Mouse (Mus musculus) cerebellum, postnatal 10 days (tissue): Measurements from ENCODE around the gene Gm20388.

Source experiments
- DNase-seq, 2 experiments: peaks; one replicate each; pipeline ENCODE4 v3.0.0; 2021; ENCODE audit warnings: mixed read lengths in 2 of 2

Gm20388 gene

GRCm38 (mm10) chr8:120881634-120882033, 971.0 kb downstream of the Gm20388 start:
- DNase-seq: no peak

DNA sequence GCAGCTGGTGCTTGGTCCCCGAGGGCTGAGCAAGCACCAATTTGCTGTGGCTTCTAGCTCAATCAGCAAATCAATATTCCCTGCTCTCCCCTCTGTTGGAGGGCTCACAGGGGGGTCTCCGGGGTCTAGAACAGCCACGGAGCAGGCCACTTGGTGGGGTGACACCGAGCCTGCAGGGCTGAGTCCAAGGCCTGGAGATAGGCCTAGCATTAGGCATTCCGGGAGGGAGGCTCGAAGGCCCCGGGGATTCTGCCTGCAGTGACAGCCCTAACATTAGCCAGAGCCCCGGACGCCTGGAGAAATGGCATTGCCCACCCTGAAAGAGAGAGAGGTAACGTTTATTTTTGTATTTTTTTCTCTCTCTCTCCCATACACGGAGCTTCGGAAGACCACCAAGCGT, 972.0 kb downstream of the Gm20388 start:
- no peak for DNase-seq

- no peak for DNase-seq
Measured at GRCm38 (mm10) chr8:120883369-120883768, 972.7 kb downstream of the Gm20388 start.

GRCm38 (mm10) chr8:120883853-120884252, 973.2 kb downstream of the Gm20388 start:
- DNase-seq: no peak

GRCm38 (mm10) chr8:120884881-120885280, 974.2 kb downstream of the Gm20388 start:
- DNase-seq: no peak

GRCm38 (mm10) chr8:120887254-120887653, 976.6 kb downstream of the Gm20388 start:
- no peak for DNase-seq

DNA sequence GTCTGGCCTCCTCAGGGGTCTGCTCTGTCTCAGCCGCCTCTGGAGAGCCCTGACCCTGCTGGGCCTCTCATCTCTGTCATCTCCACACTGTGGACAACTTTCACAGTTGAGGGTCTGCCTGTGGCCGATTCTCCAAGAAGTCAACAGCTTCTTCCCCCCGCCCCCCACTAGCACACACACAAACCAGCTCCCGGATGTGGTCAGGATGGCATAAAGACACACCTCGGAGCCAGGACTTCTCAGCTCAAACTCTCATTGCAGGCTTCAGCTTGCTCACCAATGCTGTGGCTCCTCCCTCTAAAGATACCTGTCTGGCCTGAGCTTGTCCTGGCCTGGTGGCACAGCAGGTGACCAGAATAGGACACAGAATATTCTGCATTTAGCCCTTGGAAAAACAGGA, 977.4 kb downstream of the Gm20388 start:
- DNase-seq: no peak

DNA sequence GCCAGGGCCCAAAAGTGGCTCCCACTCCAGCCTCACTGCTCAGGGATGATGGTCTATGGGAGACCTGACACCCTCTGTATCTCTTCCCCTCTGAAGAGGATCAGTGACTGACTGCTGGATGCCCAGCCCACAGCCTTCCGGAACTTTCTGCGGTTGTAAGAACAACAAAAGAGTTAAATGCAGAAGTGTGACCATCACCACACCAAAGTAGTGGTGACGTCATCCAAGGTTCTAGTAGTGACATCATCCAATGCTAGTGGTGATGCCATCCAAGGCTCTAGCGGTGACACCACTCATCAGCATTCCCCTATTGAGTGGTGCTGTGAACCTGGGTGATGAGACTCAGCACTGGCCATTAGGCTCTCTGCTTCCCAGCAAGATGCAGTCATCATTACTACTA, 978.5 kb downstream of the Gm20388 start:
- no peak for DNase-seq

GRCm38 (mm10) chr8:120890068-120890467, 979.4 kb downstream of the Gm20388 start:
- no peak for DNase-seq

DNA sequence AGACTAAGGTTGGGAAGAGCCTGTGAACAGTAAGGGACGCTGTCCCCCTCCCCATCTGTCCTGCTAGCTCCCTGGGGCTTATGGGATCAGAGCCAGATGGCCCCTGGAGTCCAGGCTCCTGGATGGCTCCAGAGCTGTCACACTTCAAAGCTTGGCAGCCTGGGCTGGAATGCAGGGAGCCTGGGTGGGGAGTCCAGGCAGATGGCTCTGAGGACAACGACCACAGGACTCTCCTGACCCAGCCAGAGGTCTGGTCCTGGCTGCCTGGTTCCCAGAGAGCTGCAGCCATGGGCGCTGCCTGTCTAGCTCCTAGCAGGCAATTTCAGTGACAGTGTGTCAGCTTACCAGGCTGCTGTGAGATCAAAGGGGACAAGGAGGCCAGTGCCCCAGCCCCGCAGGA, 984.4 kb downstream of the Gm20388 start:
- peak in 1 of 2 experiments; percentile 36 for DNase-seq

DNA sequence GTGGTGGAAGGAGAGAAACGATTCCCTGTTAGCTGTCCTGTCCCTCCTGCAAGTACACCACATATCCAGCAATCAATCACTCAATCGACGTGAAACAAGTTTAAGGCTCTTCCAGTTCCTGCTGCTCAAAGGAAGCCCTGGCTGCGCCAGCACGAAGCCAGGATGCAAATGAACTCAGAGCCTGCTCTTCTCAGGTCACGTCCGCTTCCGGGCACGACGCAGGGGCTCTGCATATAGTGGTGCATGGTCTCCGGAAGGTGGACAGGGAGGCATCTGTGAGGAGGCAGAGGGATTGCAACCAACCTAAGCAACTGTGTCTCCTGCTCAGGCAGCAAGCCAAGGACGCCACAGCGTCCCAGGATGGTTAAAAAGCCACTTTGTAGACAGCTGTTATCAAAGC, 985.0 kb downstream of the Gm20388 start:
- DNase-seq: no peak

- DNase-seq: no peak
Measured at GRCm38 (mm10) chr8:120896203-120896602, 985.6 kb downstream of the Gm20388 start.

DNA sequence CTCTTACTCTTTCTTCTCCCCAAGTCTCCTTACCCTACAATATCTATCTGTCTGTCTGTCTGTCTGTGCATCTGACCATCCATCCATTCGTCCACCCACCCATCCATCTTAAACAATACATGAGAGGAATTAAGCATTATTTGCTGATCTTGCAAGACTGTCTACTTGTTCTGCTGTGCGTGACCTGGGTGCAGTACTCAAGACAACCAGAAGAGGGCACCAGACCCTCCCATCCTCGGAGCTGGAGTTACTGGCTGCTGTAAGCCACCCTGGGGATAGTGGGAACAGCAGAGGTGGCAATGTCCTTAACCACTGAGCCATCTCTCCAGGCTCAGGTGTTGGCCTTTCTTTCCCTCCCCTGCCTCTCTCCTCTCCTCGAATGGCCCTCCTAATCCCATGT, 987.4 kb downstream of the Gm20388 start:
- peak; percentile 72 to 76 for DNase-seq

DNA sequence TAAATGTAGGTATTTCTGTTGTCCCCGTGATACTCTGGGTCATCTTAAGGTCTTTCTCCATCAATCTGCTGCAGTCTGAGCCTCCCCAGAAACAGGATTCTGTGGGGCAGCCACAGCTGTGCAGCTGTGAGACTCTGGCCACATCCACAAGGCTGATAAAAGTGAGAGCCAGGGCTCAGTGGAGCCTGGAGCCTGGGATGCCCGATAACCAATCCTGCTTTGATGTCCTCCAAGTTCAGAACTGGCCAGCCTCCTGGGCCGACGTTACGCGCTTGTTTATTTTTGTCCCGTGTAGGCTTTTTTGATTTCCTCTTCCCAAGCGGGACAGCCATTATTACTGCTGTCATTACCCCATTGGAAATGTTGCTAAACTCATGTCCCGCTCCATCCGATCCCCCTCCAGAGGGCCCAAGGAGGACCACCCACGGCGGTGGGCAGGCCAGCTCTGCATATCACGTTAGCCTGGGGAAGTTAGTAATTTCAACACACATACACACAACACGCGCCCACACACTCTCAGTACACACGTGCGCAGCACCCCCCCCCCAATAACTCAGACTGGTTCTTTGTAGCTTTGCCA, 988.3 kb downstream of the Gm20388 start:
- no peak for DNase-seq

GRCm38 (mm10) chr8:120902346-120902745, 991.7 kb downstream of the Gm20388 start:
- DNase-seq: no peak

GRCm38 (mm10) chr8:120907671-120908070, 997.0 kb downstream of the Gm20388 start:
- DNase-seq: no peak

GRCm38 (mm10) chr8:120910936-120911335, 1000.3 kb downstream of the Gm20388 start:
- no peak for DNase-seq

GRCm38 (mm10) chr8:120912463-120912862, 1001.8 kb downstream of the Gm20388 start:
- DNase-seq: no peak

DNA sequence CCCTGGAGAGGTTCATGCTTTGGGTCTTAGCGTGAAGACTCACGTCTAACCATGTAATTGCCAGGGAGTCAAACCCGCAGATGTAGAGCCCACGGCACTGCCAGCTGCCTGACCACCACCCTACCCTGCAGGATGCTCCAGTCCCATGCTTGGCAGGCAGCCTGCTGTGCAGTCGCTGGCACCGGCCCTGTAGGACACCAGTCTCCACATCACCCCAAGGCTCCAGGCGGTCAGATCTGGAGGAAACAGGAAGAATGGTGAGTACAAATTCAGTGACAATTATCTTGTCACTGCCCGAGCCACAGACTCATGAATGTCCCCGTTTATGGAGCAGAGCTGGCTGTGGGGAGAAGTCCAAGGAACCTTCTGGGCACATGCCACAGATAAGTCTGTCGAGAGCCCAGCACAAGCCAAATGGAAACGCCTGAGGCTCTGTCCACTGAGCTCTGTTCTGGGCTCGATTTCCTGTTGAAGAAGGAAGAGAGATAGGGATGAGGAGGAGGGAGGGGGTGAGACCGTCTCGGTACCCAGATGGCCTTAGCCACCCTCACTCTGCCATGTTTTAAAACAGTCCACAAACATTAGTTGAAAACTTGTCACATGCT, 1006.3 kb downstream of the Gm20388 start:
- DNase-seq: peak; percentile 62 to 69

DNA sequence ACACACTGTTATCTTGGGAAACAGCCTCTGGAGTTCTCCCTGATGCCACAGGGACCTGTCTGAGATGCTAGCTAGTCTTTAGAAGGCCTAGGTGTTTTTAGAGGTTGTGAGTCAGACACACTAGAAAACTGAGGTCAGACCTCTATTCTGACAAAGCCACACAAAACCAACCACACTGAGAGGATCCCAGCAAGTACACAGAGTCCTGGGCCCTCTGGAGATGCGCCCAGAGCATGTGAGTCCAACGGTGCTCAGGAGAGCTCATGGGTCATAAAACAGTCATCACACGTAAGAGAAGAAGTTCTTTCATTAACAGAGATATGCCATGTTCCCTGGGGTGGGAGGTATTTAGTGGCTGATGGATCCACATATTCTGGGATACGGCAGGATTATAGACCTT, 1009.9 kb downstream of the Gm20388 start:
- no peak for DNase-seq

- no peak for DNase-seq
Measured at GRCm38 (mm10) chr8:120926201-120926600, 1015.6 kb downstream of the Gm20388 start.

DNA sequence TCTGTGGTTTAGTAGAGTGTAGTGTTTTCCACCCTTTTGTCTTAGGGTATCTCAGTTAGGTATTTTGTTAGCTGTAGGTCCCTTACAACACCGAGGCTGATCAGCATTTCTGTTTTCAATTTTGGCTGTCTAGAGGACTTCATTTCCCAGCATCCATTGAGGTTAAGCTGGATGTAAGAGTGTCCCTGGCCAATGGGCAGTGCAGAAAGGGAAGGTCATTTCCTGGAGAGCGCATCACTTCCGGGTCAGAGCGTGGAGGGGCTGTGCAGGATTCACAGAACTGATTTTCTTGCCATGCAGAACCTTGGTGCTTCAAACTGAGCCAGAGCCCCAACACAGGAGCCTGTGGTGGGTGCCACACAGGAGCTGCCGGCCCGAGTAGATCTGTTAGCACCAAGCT, 1017.4 kb downstream of the Gm20388 start:
- no peak for DNase-seq

DNA sequence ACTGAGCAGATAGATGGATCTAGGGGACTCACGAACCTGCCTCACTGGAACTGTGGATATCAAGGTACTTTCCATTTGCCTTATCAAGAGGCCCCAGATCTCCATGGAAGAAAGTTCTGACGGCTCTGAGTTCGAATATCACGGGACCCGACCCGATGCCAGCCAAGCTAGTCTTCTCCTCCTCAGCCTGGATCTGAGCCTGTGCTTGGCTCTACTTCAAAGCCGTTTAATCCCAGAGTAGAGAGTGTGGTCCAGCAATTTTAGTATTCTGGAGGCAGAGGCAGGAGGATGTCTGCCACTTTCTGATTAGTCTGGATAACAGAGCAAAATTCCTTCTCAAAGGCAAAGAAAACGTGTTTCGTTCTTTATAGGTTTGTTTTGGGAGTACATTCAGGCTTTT, 1024.0 kb downstream of the Gm20388 start:
- peak in 1 of 2 experiments; percentile 22 for DNase-seq

- no peak for DNase-seq
Measured at GRCm38 (mm10) chr8:120936685-120937084, 1026.0 kb downstream of the Gm20388 start.

- no peak for DNase-seq
Measured at GRCm38 (mm10) chr8:120937474-120937873, 1026.8 kb downstream of the Gm20388 start.
